Mouse (Mus musculus): ENCODE results near the gene Eif3k. TPM values are rescaled to one million over a fixed set of nuclear protein-coding genes. Genes with fewer than 3 reads are reported as not detected.
A peak's percentile ranks its signal among the peaks of the same experiment; 100 is the strongest.
"Not testable (repeated sequence)": the region's sequence is repeated elsewhere in the genome, so short reads cannot be mapped to it uniquely, and the experiment has no call there.

The Eif3k gene
- polyA plus RNA-seq, 1 experiment from 2014 or later: 454 TPM

DNA sequence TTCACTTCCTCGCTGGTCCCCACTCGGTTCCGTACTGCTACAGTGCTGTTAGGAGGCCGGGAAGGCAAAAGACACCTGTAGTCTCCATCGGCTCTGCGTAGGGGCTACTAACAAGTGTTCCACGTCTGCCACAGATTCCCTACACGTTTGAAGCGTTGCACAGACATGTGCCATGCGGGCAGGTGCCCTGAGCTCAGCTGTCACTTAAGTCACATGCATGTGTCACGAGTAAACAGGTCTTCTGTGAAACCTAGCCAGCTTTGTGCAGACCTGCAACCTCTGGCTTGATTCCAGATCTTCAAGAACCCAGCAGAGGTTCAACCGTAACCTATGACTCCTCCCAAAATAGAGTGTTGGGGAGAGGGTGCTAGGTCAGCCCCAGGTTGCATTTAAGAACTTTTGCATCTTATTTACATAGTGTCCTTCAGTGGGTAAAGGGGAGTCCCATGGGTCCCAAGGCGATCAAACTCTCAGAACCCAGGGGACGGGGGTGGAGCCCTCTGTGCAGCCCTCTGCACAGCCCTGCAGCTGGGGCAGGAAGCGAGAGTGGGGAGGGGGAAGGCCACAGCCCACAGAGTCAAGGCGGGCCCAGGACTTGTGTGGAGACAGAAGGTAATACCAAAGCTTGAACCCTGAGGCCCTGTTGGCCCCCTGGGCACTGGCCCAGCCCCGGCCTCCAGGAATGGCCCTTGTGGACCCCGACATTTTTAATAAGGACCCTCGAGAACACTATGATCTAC, 780 bp upstream of the Eif3k start:
- no peak for DNase-seq (ENCODE audit: low spot score)
- peak overlapping the region; percentile 84 for H3K4me3 ChIP-seq
- no peaks in the 10 kb centered on the region for H3K27me3 ChIP-seq (replicated peaks; ENCODE audit: low read depth, poor library complexity, severe bottlenecking)
- H3K27ac ChIP-seq (replicated peaks): peak overlapping the region; percentile 89
- H3K36me3 ChIP-seq (replicated peaks): peaks cover 23% of the 10 kb centered on the region
- 15% methylated on average over 19 of the region's 19 CpGs for WGBS
- peaks cover 24% of the 10 kb centered on the region for H3K4me1 ChIP-seq
- H3K9me3 ChIP-seq: no peaks in the 10 kb centered on the region

DNA sequence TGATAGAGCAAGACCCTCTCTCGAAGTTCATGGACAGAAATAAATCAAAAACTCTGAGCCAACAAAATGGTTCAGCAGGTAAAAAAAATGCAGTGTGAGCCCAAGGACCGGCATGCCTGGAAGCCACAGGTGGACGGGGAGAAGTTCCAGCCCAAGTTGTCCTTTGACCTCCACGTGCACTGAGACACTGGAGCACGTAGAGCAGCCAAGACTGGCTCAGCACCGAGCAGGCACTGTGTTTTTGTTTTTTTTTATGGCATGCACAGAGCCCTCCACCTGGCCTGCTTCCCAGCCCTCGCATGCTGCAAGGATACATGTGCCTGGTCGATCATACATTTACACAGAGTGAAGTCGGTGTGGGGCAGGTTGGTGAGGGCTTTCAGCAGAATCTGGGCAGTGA, 4.1 kb downstream of the Eif3k start:
- H3K9me3 ChIP-seq: no peaks in the 10 kb centered on the region
- H3K4me3 ChIP-seq: no peak overlapping the region
- H3K4me1 ChIP-seq: peaks cover 16% of the 10 kb centered on the region
- H3K27ac ChIP-seq (replicated peaks): no peak overlapping the region
- 94% methylated on average over 9 of the region's 9 CpGs for WGBS
- peaks cover 69% of the 10 kb centered on the region for H3K36me3 ChIP-seq (replicated peaks)
- no peak for DNase-seq (ENCODE audit: low spot score)
- no peaks in the 10 kb centered on the region for H3K27me3 ChIP-seq (replicated peaks; ENCODE audit: low read depth, poor library complexity, severe bottlenecking)

DNA sequence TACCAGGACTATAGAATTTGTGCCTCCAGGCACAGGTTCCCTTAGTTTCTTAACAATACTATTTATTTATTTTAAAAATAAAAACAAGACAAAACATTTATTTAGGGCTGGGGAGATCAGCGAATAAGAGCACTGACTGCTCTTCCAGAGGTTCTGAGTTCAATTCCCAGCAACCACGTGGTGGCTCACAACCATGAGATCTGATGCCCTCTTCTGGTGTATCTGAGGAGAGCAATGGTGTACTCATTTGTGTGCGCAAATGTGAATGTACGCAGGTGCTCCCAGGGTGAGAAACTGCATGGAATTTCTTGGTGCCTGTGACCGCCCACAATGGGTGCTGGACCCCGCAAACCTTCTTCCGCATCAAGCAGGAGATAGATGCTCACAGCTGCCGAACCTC, 8.6 kb downstream of the Eif3k start:
- DNase-seq (ENCODE audit: low spot score): no peak
- peaks cover 89% of the 10 kb centered on the region for H3K36me3 ChIP-seq (replicated peaks)

DNA sequence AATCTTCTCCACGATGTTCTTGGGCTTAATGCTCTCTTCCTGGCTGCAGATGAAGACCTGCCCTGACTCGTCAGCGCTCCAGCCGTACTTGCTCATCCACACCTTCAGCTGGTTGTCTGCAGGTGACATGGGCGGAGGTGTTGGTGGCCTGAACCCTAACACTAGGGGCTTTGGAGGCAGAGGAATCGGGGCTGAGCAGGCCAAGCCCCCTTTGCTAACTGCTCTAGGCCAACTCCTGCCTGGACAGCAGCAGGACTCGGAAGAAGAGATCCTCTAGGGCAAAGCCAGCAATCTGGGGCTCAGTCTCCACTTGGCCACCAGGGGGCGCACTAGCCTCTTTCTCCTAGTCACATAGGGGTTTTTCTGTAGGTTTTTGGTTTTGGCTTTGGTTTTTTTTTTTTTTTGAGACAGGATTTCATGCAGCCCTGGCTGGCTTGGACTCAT, 9.1 kb downstream of the Eif3k start:
- 67% methylated on average over 8 of the region's 8 CpGs for WGBS
- H3K27ac ChIP-seq (replicated peaks): 0 out of 2 replicates have a peak overlapping the region, but pooled peaks have one; percentile 30
- peak; percentile 88 for DNase-seq (ENCODE audit: low spot score)
- H3K27me3 ChIP-seq (replicated peaks; ENCODE audit: low read depth, poor library complexity, severe bottlenecking): no peaks in the 10 kb centered on the region
- peaks cover 10% of the 10 kb centered on the region for H3K4me1 ChIP-seq
- H3K9me3 ChIP-seq: no peaks in the 10 kb centered on the region
- H3K4me3 ChIP-seq: no peak overlapping the region
- peaks cover 84% of the 10 kb centered on the region for H3K36me3 ChIP-seq (replicated peaks)

More for the DNA sequence above, 8.6 kb downstream of the Eif3k start:
- 82% methylated on average over 8 of the region's 8 CpGs for WGBS
- peaks cover 10% of the 10 kb centered on the region for H3K4me1 ChIP-seq
- H3K4me3 ChIP-seq: no peak overlapping the region
- no peak overlapping the region for H3K27ac ChIP-seq (replicated peaks)
- H3K27me3 ChIP-seq (replicated peaks; ENCODE audit: low read depth, poor library complexity, severe bottlenecking): no peaks in the 10 kb centered on the region
- no peaks in the 10 kb centered on the region for H3K9me3 ChIP-seq

- DNase-seq (ENCODE audit: low spot score): no peak
- no peak overlapping the region for H3K27ac ChIP-seq (replicated peaks)
- WGBS: 87% methylated on average over 6 of the region's 6 CpGs
- H3K27me3 ChIP-seq (replicated peaks; ENCODE audit: low read depth, poor library complexity, severe bottlenecking): no peaks in the 10 kb centered on the region
- H3K4me1 ChIP-seq: peaks cover 10% of the 10 kb centered on the region
- peaks cover 77% of the 10 kb centered on the region for H3K36me3 ChIP-seq (replicated peaks)
- no peaks in the 10 kb centered on the region for H3K9me3 ChIP-seq
- no peak overlapping the region for H3K4me3 ChIP-seq
Observed at GRCm38 (mm10) chr7:28971770-28972269, 9.8 kb downstream of the Eif3k start.

GRCm38 (mm10) chr7:28971029-28971428, 10.6 kb downstream of the Eif3k start:
- DNase-seq (ENCODE audit: low spot score): no peak
- WGBS: 89% methylated on average over 7 of the region's 7 CpGs
- peaks cover 10% of the 10 kb centered on the region for H3K4me1 ChIP-seq
- peaks cover 69% of the 10 kb centered on the region for H3K36me3 ChIP-seq (replicated peaks)
- H3K27ac ChIP-seq (replicated peaks): no peak overlapping the region
- H3K9me3 ChIP-seq: no peaks in the 10 kb centered on the region
- H3K27me3 ChIP-seq (replicated peaks; ENCODE audit: low read depth, poor library complexity, severe bottlenecking): no peaks in the 10 kb centered on the region
- no peak overlapping the region for H3K4me3 ChIP-seq

GRCm38 (mm10) chr7:28969672-28970394, 11.8 kb downstream of the Eif3k start:
- Histone ChIP-seq H3K36me3 (replicated peaks) (peaks cover 59% of the 10 kb centered on the region), H3K27me3 (replicated peaks; ENCODE audit: low read depth, poor library complexity, severe bottlenecking) (no peaks in the 10 kb centered on the region), H3K27ac (replicated peaks) (no peak overlapping the region), H3K4me1 (peaks cover 10% of the 10 kb centered on the region), H3K4me3 (no peak overlapping the region), H3K9me3 (no peaks in the 10 kb centered on the region)
- 74% methylated on average over 12 of the region's 12 CpGs for WGBS
- no peak for DNase-seq (ENCODE audit: low spot score)

DNA sequence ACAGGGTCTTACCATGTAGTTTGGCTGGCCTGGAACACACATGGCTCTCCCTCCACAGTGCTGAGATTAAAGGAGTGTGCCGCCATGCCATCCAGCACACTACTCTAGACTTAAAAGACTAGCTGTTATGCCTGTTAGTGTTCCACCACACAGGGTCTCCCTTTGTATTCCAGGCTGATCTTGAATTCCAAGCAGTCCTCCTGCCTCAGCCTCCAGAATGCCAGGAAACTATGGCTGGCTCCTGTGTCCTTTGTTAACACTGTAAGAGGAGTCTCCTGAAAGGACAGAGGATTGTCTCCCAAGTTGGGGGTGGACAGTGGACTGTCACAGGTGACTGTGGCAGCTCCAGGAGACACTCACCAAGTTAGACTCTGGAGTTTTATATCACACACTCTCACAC, 12.4 kb downstream of the Eif3k start:
- Histone ChIP-seq H3K9me3 (no peaks in the 10 kb centered on the region), H3K36me3 (replicated peaks) (peaks cover 53% of the 10 kb centered on the region), H3K4me3 (no peak overlapping the region), H3K27ac (replicated peaks) (no peak overlapping the region), H3K27me3 (replicated peaks; ENCODE audit: low read depth, poor library complexity, severe bottlenecking) (no peaks in the 10 kb centered on the region), H3K4me1 (peaks cover 13% of the 10 kb centered on the region)
- DNase-seq (ENCODE audit: low spot score): no peak
- 95% methylated on average over 1 of the region's 1 CpGs for WGBS

DNA sequence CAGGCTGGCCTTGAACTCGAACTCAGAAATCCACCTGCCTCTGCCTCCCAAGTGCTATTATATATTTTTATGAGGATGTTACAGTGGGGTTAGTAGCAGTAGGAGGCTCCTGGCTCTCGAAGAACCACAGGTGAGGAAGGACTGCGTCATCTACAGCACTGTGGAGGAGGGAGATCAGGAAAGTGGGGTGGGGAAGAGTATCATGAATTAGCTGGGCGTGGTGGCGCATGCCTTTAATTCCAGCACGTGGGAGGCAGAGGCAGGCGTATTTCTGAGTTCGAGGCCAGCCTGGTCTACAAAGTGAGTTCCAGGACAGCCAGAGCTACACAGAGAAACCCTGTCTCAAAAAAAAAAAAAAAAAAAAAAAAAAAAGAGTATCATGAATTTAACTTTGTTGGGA, 13.5 kb downstream of the Eif3k start:
- WGBS: 91% methylated on average over 8 of the region's 8 CpGs
- not testable (repeated sequence) for DNase-seq (ENCODE audit: low spot score)

DNA sequence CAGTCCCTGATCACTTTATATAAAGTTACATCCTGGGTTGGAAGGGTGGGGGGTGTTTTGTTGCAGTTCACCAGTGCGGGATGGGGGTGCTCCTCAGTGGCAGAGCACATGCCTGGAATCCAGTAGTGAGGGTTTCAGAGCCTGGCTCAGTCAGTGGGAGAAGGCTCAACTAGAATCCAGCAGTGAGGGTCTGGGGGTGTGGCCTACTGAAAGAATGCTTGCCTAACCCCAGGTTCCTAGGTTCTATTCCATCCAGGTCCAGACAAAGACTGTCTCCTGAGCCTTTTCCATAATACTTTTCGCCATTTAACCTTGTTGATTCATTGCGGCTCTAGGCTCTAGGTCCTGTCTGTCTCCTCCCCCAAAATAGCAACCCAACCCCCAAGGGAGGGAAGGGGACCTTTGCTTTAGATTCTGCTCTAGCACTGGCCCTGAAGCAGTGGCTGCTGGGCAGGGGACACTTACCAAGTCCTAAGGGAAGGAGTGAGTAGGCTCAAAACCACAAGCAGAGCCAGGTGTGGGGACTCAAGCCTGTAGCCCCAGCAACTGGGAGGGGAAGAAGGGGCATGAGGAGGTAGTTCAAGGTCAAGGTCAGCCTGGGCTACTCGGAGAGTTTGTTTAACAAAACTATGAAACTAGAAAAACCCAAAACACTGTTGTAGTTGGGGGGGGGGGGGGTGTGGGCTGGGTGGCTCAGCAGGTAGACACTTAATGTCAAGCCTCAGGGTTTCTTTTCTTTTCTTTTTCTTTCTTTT, 14.7 kb downstream of the Eif3k start:
- no peak for DNase-seq (ENCODE audit: low spot score)
- H3K36me3 ChIP-seq (replicated peaks): peaks cover 31% of the 10 kb centered on the region
- WGBS: 72% methylated on average over 4 of the region's 4 CpGs
- no peak overlapping the region for H3K4me3 ChIP-seq
- peaks cover 19% of the 10 kb centered on the region for H3K4me1 ChIP-seq
- no peak overlapping the region for H3K27ac ChIP-seq (replicated peaks)
- no peaks in the 10 kb centered on the region for H3K9me3 ChIP-seq
- no peaks in the 10 kb centered on the region for H3K27me3 ChIP-seq (replicated peaks; ENCODE audit: low read depth, poor library complexity, severe bottlenecking)

More for the DNA sequence above, 13.5 kb downstream of the Eif3k start:
- Histone ChIP-seq H3K4me1 (peaks cover 17% of the 10 kb centered on the region), H3K36me3 (replicated peaks) (peaks cover 42% of the 10 kb centered on the region)
- H3K4me3 ChIP-seq; H3K9me3 ChIP-seq; H3K27me3 ChIP-seq (replicated peaks; ENCODE audit: low read depth, poor library complexity, severe bottlenecking); H3K27ac ChIP-seq (replicated peaks): not testable (repeated sequence)

DNA sequence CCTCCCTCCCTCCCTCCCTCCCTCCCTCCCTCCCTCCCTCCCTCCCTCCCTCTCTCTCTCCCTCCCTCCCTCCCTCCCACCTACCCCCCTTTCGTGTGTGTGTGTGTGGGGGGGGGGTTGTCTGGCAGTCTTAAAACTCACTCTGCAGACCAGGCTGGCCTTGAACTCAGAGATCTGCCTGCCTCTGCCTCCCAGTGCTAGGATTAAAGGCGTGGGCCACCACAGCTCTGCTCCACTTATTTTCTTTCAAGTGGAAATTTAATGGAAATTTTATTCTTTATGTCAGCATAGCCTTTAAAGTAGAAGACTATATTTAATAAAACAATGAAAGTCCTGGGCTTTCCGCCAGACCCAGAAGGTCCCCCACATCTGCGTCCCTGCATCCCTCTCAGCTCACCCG, 15.5 kb downstream of the Eif3k start:
- no peak for DNase-seq (ENCODE audit: low spot score)
- Histone ChIP-seq H3K27me3 (replicated peaks; ENCODE audit: low read depth, poor library complexity, severe bottlenecking) (no peaks in the 10 kb centered on the region), H3K9me3 (no peaks in the 10 kb centered on the region), H3K4me1 (peaks cover 20% of the 10 kb centered on the region), H3K36me3 (replicated peaks) (peaks cover 23% of the 10 kb centered on the region), H3K27ac (replicated peaks) (no peak overlapping the region), H3K4me3 (no peak overlapping the region)
- 89% methylated on average over 4 of the region's 5 CpGs for WGBS

GRCm38 (mm10) chr7:28965346-28965840, 16.3 kb downstream of the Eif3k start:
- Histone ChIP-seq H3K4me3 (no peak overlapping the region), H3K4me1 (peaks cover 28% of the 10 kb centered on the region), H3K9me3 (no peaks in the 10 kb centered on the region), H3K27me3 (replicated peaks; ENCODE audit: low read depth, poor library complexity, severe bottlenecking) (no peaks in the 10 kb centered on the region), H3K27ac (replicated peaks) (no peak overlapping the region), H3K36me3 (replicated peaks) (peaks cover 15% of the 10 kb centered on the region)
- no peak for DNase-seq (ENCODE audit: low spot score)
- WGBS: 75% methylated on average over 5 of the region's 5 CpGs
